Mouse (Mus musculus) stomach, postnatal 0 days (tissue): ENCODE data around the gene Htr5b. TPM values are rescaled to one million over a fixed set of nuclear protein-coding genes. Genes with fewer than 3 reads are reported as not detected.

Source experiments
- ATAC-seq: fragments of 200-750 bp; cut with Nextera tagmentation; 2 replicates; pipeline ENCODE4 v1.8.0; 2017; ENCODE audit not compliant: low FRiP score, low TSS enrichment
- DNase-seq: peaks from one replicate; pipeline ENCODE4 v3.0.0-alpha.2; 2016; ENCODE audit warnings: low spot score
- H3K27ac ChIP-seq: fragments of 300-500 bp; sonication (generic); replicated peaks from 2 replicates; pipeline ENCODE4 v1.5.1; 2014; ENCODE audit warnings: mild to moderate bottlenecking, control low read depth
- H3K27me3 ChIP-seq: fragments of 300-500 bp; sonication (generic); 2 replicates; pipeline ENCODE4 v1.6.1; 2014; ENCODE audit warnings: low read length; ENCODE audit not compliant: control insufficient read depth, insufficient read depth
- H3K36me3 ChIP-seq: fragments of 300-500 bp; sonication (generic); 2 replicates; pipeline ENCODE4 v1.6.1; 2014; ENCODE audit warnings: low read length, mixed read lengths; ENCODE audit not compliant: control insufficient read depth, insufficient read depth
- H3K4me1 ChIP-seq: fragments of 300-500 bp; sonication (generic); replicated peaks from 2 replicates; pipeline ENCODE4 v1.6.1; 2014; ENCODE audit warnings: antibody characterized with exemption; ENCODE audit not compliant: control insufficient read depth, insufficient read depth
- H3K4me2 ChIP-seq: fragments of 300-500 bp; sonication (generic); replicated peaks from 2 replicates; pipeline ENCODE4 v1.6.1; 2014; ENCODE audit warnings: low read depth, mild to moderate bottlenecking, control low read depth, moderate library complexity
- H3K4me3 ChIP-seq: fragments of 300-500 bp; sonication (generic); 2 replicates; pipeline ENCODE4 v1.5.1; 2014; ENCODE audit warnings: low read depth, low read length, control low read depth
- H3K9ac ChIP-seq: fragments of 300-500 bp; sonication (generic); 2 replicates; pipeline ENCODE4 v1.6.1; 2014; ENCODE audit warnings: mild to moderate bottlenecking, low read length, control low read depth, mixed read lengths
- H3K9me3 ChIP-seq: fragments of 300-500 bp; sonication (generic); 2 replicates; pipeline ENCODE4 v1.6.1; 2016; ENCODE audit warnings: low read length; ENCODE audit not compliant: control insufficient read depth
- CTCF ChIP-seq: IDR thresholded peaks from 2 replicates; pipeline ENCODE4 v1.5.1; 2016; ENCODE audit warnings: antibody characterized with exemption, low read depth, mild to moderate bottlenecking, moderate library complexity
- EP300 ChIP-seq: optimal IDR thresholded peaks from 2 replicates; pipeline ENCODE3; 2016; ENCODE audit warnings: antibody characterized with exemption
- WGBS: fragments of 180-500 bp; shearing (Covaris S2); extraction: QIAGEN DNeasy Blood & Tissue Kit; methylation state at CpG from one replicate; pipeline ENCODE4 v1.1.7; 2014; 5-methylcytosine and 5-hydroxymethylcytosine counted together
- polyA plus RNA-seq: library from polyadenylated mRNA; unstranded; fragments of >200 nt; fragmentation: Nextera tagmentation; extraction: Ambion mirVana; gene quantifications from 2 replicates; pipeline ENCODE4 v1.2.1, GENCODE M21; 2015

Htr5b gene
- polyA plus RNA-seq, 1 experiment from 2014 or later: 0.10 TPM

GRCm38 (mm10) chr1:121550801-121551456 lies 22.7 kb upstream of the Htr5b start:
- no peak overlapping the region for H3K4me2 ChIP-seq
- no peak for TF ChIP-seq EP300
- TF ChIP-seq CTCF: no peak
- H3K9ac ChIP-seq: no peak overlapping the region
- H3K27me3 ChIP-seq: no peaks in the 10 kb centered on the region
- 82% methylated on average over 16 of the region's 16 CpGs for WGBS
- H3K36me3 ChIP-seq: peaks cover 11% of the 10 kb centered on the region
- no peak overlapping the region for H3K4me3 ChIP-seq
- no peak overlapping the region for H3K27ac ChIP-seq
- no peak for ATAC-seq
- H3K4me1 ChIP-seq: no peaks in the 10 kb centered on the region
- H3K9me3 ChIP-seq: no peaks in the 10 kb centered on the region
- DNase-seq: no peak

- H3K27ac ChIP-seq: no peak overlapping the region
- 73% methylated on average over 4 of the region's 4 CpGs for WGBS
- H3K4me3 ChIP-seq: no peak overlapping the region
- no peaks in the 10 kb centered on the region for H3K4me1 ChIP-seq
- DNase-seq (no peak), ATAC-seq (no peak)
- H3K27me3 ChIP-seq: no peaks in the 10 kb centered on the region
- TF ChIP-seq EP300 (no peak), CTCF (peak; percentile 58)
- no peak overlapping the region for H3K9ac ChIP-seq
- no peaks in the 10 kb centered on the region for H3K9me3 ChIP-seq
- H3K36me3 ChIP-seq: peaks cover 8% of the 10 kb centered on the region; the same call in 1 of the 2 replicates
- H3K4me2 ChIP-seq: no peak overlapping the region
These were observed 21.2 kb upstream of the Htr5b start for GRCm38 (mm10) chr1:121549456-121549855.

- whole genome bisulfite sequencing: 83% methylated on average over 4 of the region's 4 CpGs
These were observed 20.4 kb upstream of the Htr5b start for GRCm38 (mm10) chr1:121548667-121549066.

GRCm38 (mm10) chr1:121546844-121547243 lies 18.6 kb upstream of the Htr5b start:
- no peak overlapping the region for H3K4me3 ChIP-seq
- H3K4me2 ChIP-seq: no peak overlapping the region
- no peak for DNase-seq

More at GRCm38 (mm10) chr1:121548667-121549066, 20.4 kb upstream of the Htr5b start:
- TF ChIP-seq EP300 (no peak), CTCF (no peak)
- Histone ChIP-seq H3K4me2 (no peak overlapping the region), H3K9me3 (no peaks in the 10 kb centered on the region), H3K36me3 (peaks cover 5% of the 10 kb centered on the region; the same call in 1 of the 2 replicates), H3K27ac (no peak overlapping the region), H3K4me3 (no peak overlapping the region), H3K9ac (no peak overlapping the region), H3K4me1 (no peaks in the 10 kb centered on the region), H3K27me3 (no peaks in the 10 kb centered on the region)
- DNase-seq (no peak), ATAC-seq (no peak)

GRCm38 (mm10) chr1:121540361-121540760 lies 12.1 kb upstream of the Htr5b start:
- WGBS: 57% methylated on average over 8 of the region's 8 CpGs
- H3K27me3 ChIP-seq: no peaks in the 10 kb centered on the region
- H3K27ac ChIP-seq: no peak overlapping the region
- TF ChIP-seq CTCF: no peak
- TF ChIP-seq EP300: no peak
- no peak overlapping the region for H3K9ac ChIP-seq
- H3K4me3 ChIP-seq: no peak overlapping the region
- H3K4me2 ChIP-seq: no peak overlapping the region
- H3K4me1 ChIP-seq: no peaks in the 10 kb centered on the region
- DNase-seq (no peak), ATAC-seq (no peak)
- no peaks in the 10 kb centered on the region for H3K9me3 ChIP-seq
- H3K36me3 ChIP-seq: no peaks in the 10 kb centered on the region

More at GRCm38 (mm10) chr1:121546844-121547243, 18.6 kb upstream of the Htr5b start:
- Histone ChIP-seq H3K27me3 (no peaks in the 10 kb centered on the region), H3K4me1 (no peaks in the 10 kb centered on the region), H3K27ac (no peak overlapping the region), H3K36me3 (no peaks in the 10 kb centered on the region; the same call in 1 of the 2 replicates), H3K9ac (no peak overlapping the region), H3K9me3 (no peaks in the 10 kb centered on the region)
- WGBS: 69% methylated on average over 2 of the region's 2 CpGs
- ATAC-seq: no peak
- TF ChIP-seq EP300 (no peak), CTCF (no peak)

- Histone ChIP-seq H3K4me3 (no peak overlapping the region), H3K9ac (no peak overlapping the region), H3K36me3 (no peaks in the 10 kb centered on the region), H3K9me3 (no peaks in the 10 kb centered on the region), H3K4me1 (0 out of 2 replicates have a peak, but pooled peaks cover 3% of the 10 kb centered on the region), H3K4me2 (no peak overlapping the region), H3K27ac (no peak overlapping the region), H3K27me3 (peaks cover 5% of the 10 kb centered on the region; the same call in 1 of the 2 replicates)
- DNase-seq: no peak
- ATAC-seq: no peak
- 54% methylated on average over 7 of the region's 7 CpGs for WGBS
- TF ChIP-seq CTCF (no peak), EP300 (no peak)
These were observed 3.2 kb upstream of the Htr5b start for GRCm38 (mm10) chr1:121531439-121531838.
